Mouse (Mus musculus): Measurements from ENCODE around the gene Icam5. TPM values are rescaled to one million over a fixed set of nuclear protein-coding genes. Genes with fewer than 3 reads are reported as not detected.

Gene Icam5
- polyA plus RNA-seq, 1 experiment, result 0.25 TPM

GRCm38 (mm10) chr9:21036161-21036560 lies 4.3 kb downstream of the Icam5 start:
- no peak overlapping the region for H3K4me3 ChIP-seq
- no peaks in the 10 kb centered on the region for H3K36me3 ChIP-seq (ENCODE audit: control insufficient read depth, insufficient read depth)
- H3K4me2 ChIP-seq (ENCODE audit: low read depth), result no peak overlapping the region
- TF ChIP-seq POLR2A (IDR thresholded peaks at IDR 0.05; ENCODE audit: insufficient read length, low read depth) (no peak), TCF3 (IDR thresholded peaks at IDR 0.05; ENCODE audit: insufficient read length, low read depth) (no peak), SRF (IDR thresholded peaks at IDR 0.05; ENCODE audit: control insufficient read depth, insufficient read length, low read depth) (no peak), MYOD1 (IDR thresholded peaks at IDR 0.05; ENCODE audit: control insufficient read depth in 1 of 3, insufficient read length in 2 of 3, low read depth in 2 of 3) (no peak), POLR2AphosphoS2 (IDR thresholded peaks at IDR 0.05; ENCODE audit: insufficient read length, low read depth) (no peak), USF1 (IDR thresholded peaks at IDR 0.05; ENCODE audit: low read depth) (no peak), CEBPB (IDR thresholded peaks at IDR 0.05; ENCODE audit: insufficient read depth, poor library complexity, severe bottlenecking) (no peak), MAX (IDR thresholded peaks at IDR 0.05; ENCODE audit: low read depth) (no peak), E2F4 (IDR thresholded peaks at IDR 0.05; ENCODE audit: insufficient read depth) (no peak), TCF12 (IDR thresholded peaks at IDR 0.05; ENCODE audit: insufficient read depth, poor library complexity, severe bottlenecking) (no peak), MYOG (IDR thresholded peaks at IDR 0.05; ENCODE audit: control insufficient read depth in 1 of 3, insufficient read depth in 1 of 3, insufficient read length in 2 of 3, low read depth in 2 of 3) (no peak), REST (IDR thresholded peaks at IDR 0.05; ENCODE audit: insufficient read depth, insufficient read length) (no peak)
- H3K79me2 ChIP-seq (ENCODE audit: control insufficient read depth, insufficient read depth), result no peaks in the 10 kb centered on the region
- H3K27me3 ChIP-seq (ENCODE audit: control insufficient read depth, insufficient read depth, insufficient read length), result peaks cover 40% of the 10 kb centered on the region
- H3ac ChIP-seq (ENCODE audit: control insufficient read depth, insufficient read length), result no peak overlapping the region

- Histone ChIP-seq H3K27me3 (ENCODE audit: control insufficient read depth, insufficient read depth, insufficient read length) (peaks cover 40% of the 10 kb centered on the region), H3K36me3 (ENCODE audit: control insufficient read depth, insufficient read depth) (no peaks in the 10 kb centered on the region), H3K79me2 (ENCODE audit: control insufficient read depth, insufficient read depth) (no peaks in the 10 kb centered on the region), H3ac (ENCODE audit: control insufficient read depth, insufficient read length) (no peak overlapping the region), H3K4me2 (ENCODE audit: low read depth) (no peak overlapping the region), H3K4me3 (no peak overlapping the region)
- TF ChIP-seq MAX (IDR thresholded peaks at IDR 0.05; ENCODE audit: low read depth) (no peak), TCF12 (IDR thresholded peaks at IDR 0.05; ENCODE audit: insufficient read depth, poor library complexity, severe bottlenecking) (no peak), MYOD1 (IDR thresholded peaks at IDR 0.05; ENCODE audit: control insufficient read depth in 1 of 3, insufficient read length in 2 of 3, low read depth in 2 of 3) (no peak), E2F4 (IDR thresholded peaks at IDR 0.05; ENCODE audit: insufficient read depth) (no peak), REST (IDR thresholded peaks at IDR 0.05; ENCODE audit: insufficient read depth, insufficient read length) (no peak), MYOG (IDR thresholded peaks at IDR 0.05; ENCODE audit: control insufficient read depth in 1 of 3, insufficient read depth in 1 of 3, insufficient read length in 2 of 3, low read depth in 2 of 3) (no peak), USF1 (IDR thresholded peaks at IDR 0.05; ENCODE audit: low read depth) (no peak), SRF (IDR thresholded peaks at IDR 0.05; ENCODE audit: control insufficient read depth, insufficient read length, low read depth) (no peak)
Measured at GRCm38 (mm10) chr9:21036666-21037065, 4.8 kb downstream of the Icam5 start.

GRCm38 (mm10) chr9:21037481-21037891 lies 5.6 kb downstream of the Icam5 start:
- TF ChIP-seq MAX (IDR thresholded peaks at IDR 0.05; ENCODE audit: low read depth) (no peak), POLR2A (IDR thresholded peaks at IDR 0.05; ENCODE audit: insufficient read length, low read depth) (no peak), MYOD1 (IDR thresholded peaks at IDR 0.05; ENCODE audit: control insufficient read depth in 1 of 3, insufficient read length in 2 of 3, low read depth in 2 of 3) (no peak), SRF (IDR thresholded peaks at IDR 0.05; ENCODE audit: control insufficient read depth, insufficient read length, low read depth) (no peak), TCF3 (IDR thresholded peaks at IDR 0.05; ENCODE audit: insufficient read length, low read depth) (no peak), MYOG (IDR thresholded peaks at IDR 0.05; ENCODE audit: control insufficient read depth in 1 of 3, insufficient read depth in 1 of 3, insufficient read length in 2 of 3, low read depth in 2 of 3) (no peak), E2F4 (IDR thresholded peaks at IDR 0.05; ENCODE audit: insufficient read depth) (no peak), REST (IDR thresholded peaks at IDR 0.05; ENCODE audit: insufficient read depth, insufficient read length) (no peak), CEBPB (IDR thresholded peaks at IDR 0.05; ENCODE audit: insufficient read depth, poor library complexity, severe bottlenecking) (no peak), TCF12 (IDR thresholded peaks at IDR 0.05; ENCODE audit: insufficient read depth, poor library complexity, severe bottlenecking) (no peak)
- no peak overlapping the region for H3K4me3 ChIP-seq

GRCm38 (mm10) chr9:21039779-21040178 lies 7.9 kb downstream of the Icam5 start:
- Histone ChIP-seq H3K27me3 (ENCODE audit: control insufficient read depth, insufficient read depth, insufficient read length) (peaks cover 36% of the 10 kb centered on the region), H3K79me2 (ENCODE audit: control insufficient read depth, insufficient read depth) (no peaks in the 10 kb centered on the region), H3K36me3 (ENCODE audit: control insufficient read depth, insufficient read depth) (no peaks in the 10 kb centered on the region), H3K4me3 (no peak overlapping the region), H3ac (ENCODE audit: control insufficient read depth, insufficient read length) (no peak overlapping the region), H3K4me2 (ENCODE audit: low read depth) (no peak overlapping the region)
- TF ChIP-seq MYOG (IDR thresholded peaks at IDR 0.05; ENCODE audit: control insufficient read depth in 1 of 3, insufficient read depth in 1 of 3, insufficient read length in 2 of 3, low read depth in 2 of 3) (no peak), MYOD1 (IDR thresholded peaks at IDR 0.05; ENCODE audit: control insufficient read depth in 1 of 3, insufficient read length in 2 of 3, low read depth in 2 of 3) (no peak), USF1 (IDR thresholded peaks at IDR 0.05; ENCODE audit: low read depth) (no peak), POLR2AphosphoS2 (IDR thresholded peaks at IDR 0.05; ENCODE audit: insufficient read length, low read depth) (no peak), CEBPB (IDR thresholded peaks at IDR 0.05; ENCODE audit: insufficient read depth, poor library complexity, severe bottlenecking) (no peak), SRF (IDR thresholded peaks at IDR 0.05; ENCODE audit: control insufficient read depth, insufficient read length, low read depth) (no peak), TCF12 (IDR thresholded peaks at IDR 0.05; ENCODE audit: insufficient read depth, poor library complexity, severe bottlenecking) (no peak), REST (IDR thresholded peaks at IDR 0.05; ENCODE audit: insufficient read depth, insufficient read length) (no peak)

More at GRCm38 (mm10) chr9:21037481-21037891, 5.6 kb downstream of the Icam5 start:
- H3K36me3 ChIP-seq (ENCODE audit: control insufficient read depth, insufficient read depth), result no peaks in the 10 kb centered on the region
- H3K79me2 ChIP-seq (ENCODE audit: control insufficient read depth, insufficient read depth), result no peaks in the 10 kb centered on the region
- H3K27me3 ChIP-seq (ENCODE audit: control insufficient read depth, insufficient read depth, insufficient read length), result peaks cover 40% of the 10 kb centered on the region
- H3ac ChIP-seq (ENCODE audit: control insufficient read depth, insufficient read length), result no peak overlapping the region
- H3K4me2 ChIP-seq (ENCODE audit: low read depth), result no peak overlapping the region

GRCm38 (mm10) chr9:21041308-21041707 lies 9.4 kb downstream of the Icam5 start:
- Histone ChIP-seq H3K4me3 (no peak overlapping the region), H3K79me2 (ENCODE audit: control insufficient read depth, insufficient read depth) (no peaks in the 10 kb centered on the region), H3K36me3 (ENCODE audit: control insufficient read depth, insufficient read depth) (no peaks in the 10 kb centered on the region), H3ac (ENCODE audit: control insufficient read depth, insufficient read length) (no peak overlapping the region), H3K4me2 (ENCODE audit: low read depth) (no peak overlapping the region), H3K27me3 (ENCODE audit: control insufficient read depth, insufficient read depth, insufficient read length) (peaks cover 23% of the 10 kb centered on the region)
- TF ChIP-seq USF1 (IDR thresholded peaks at IDR 0.05; ENCODE audit: low read depth) (no peak), POLR2A (IDR thresholded peaks at IDR 0.05; ENCODE audit: insufficient read length, low read depth) (no peak), POLR2AphosphoS2 (IDR thresholded peaks at IDR 0.05; ENCODE audit: insufficient read length, low read depth) (no peak), CEBPB (IDR thresholded peaks at IDR 0.05; ENCODE audit: insufficient read depth, poor library complexity, severe bottlenecking) (no peak), MAX (IDR thresholded peaks at IDR 0.05; ENCODE audit: low read depth) (no peak), REST (IDR thresholded peaks at IDR 0.05; ENCODE audit: insufficient read depth, insufficient read length) (no peak), SRF (IDR thresholded peaks at IDR 0.05; ENCODE audit: control insufficient read depth, insufficient read length, low read depth) (no peak), MYOD1 (IDR thresholded peaks at IDR 0.05; ENCODE audit: control insufficient read depth in 1 of 3, insufficient read length in 2 of 3, low read depth in 2 of 3) (no peak)

All from myocyte (in vitro differentiated cells).